Mouse (Mus musculus) v-Abl transformed pro-B cells (cell line): Measurements from ENCODE around the gene Ube2b.

Experiments
- in situ Hi-C, 2 experiments: fragments of 400-800 bp; cut with MboI; formaldehyde crosslinking; loops; one replicate each; pipeline ENCODE4 v1.15.1; 2025; ENCODE audit not compliant: unreplicated experiment in 2 of 2

The Ube2b gene

GRCm38 (mm10) chr11:52000290-52000962, at the start of gene Ube2b:
Gene Ube2b, minus strand, starts transcription at chr11:52000762.
- in situ Hi-C loops = loop anchor here in 1 of 2 experiments (5.0 kb wide), 1 partner anchor 63 kb away; no protein-coding TSS in a partner anchor

- in situ Hi-C loops = loop anchor here (5.0 to 10.0 kb wide), 3 partner anchors 178 to 301 kb away; no protein-coding TSS in a partner anchor
Measured at GRCm38 (mm10) chr11:52046446-52047165, 46.0 kb upstream of the Ube2b start.

GRCm38 (mm10) chr11:52044156-52044555, 43.6 kb upstream of the Ube2b start:
- in situ Hi-C loops = loop anchor here in 1 of 2 experiments (10.0 kb wide), 1 partner anchor 181 kb away; no protein-coding TSS in a partner anchor

GRCm38 (mm10) chr11:52043224-52043623, 42.7 kb upstream of the Ube2b start:
- in situ Hi-C loops = loop anchor here in 1 of 2 experiments (10.0 kb wide), 1 partner anchor 182 kb away; no protein-coding TSS in a partner anchor

- in situ Hi-C loops = no loop called here
Measured at GRCm38 (mm10) chr11:52037659-52038058, 37.1 kb upstream of the Ube2b start.

GRCm38 (mm10) chr11:52035905-52036304, 35.3 kb upstream of the Ube2b start:
- in situ Hi-C loops = no loop called here

- in situ Hi-C loops = no loop called here
Measured at GRCm38 (mm10) chr11:52033953-52034352, 33.4 kb upstream of the Ube2b start.

- in situ Hi-C loops = no loop called here
Measured at GRCm38 (mm10) chr11:52032356-52032755, 31.8 kb upstream of the Ube2b start.

GRCm38 (mm10) chr11:52018217-52018616, 17.7 kb upstream of the Ube2b start:
- in situ Hi-C loops = no loop called here

- in situ Hi-C loops = no loop called here
Measured at GRCm38 (mm10) chr11:52011541-52011940, 11.0 kb upstream of the Ube2b start.

GRCm38 (mm10) chr11:52011011-52011410, 10.4 kb upstream of the Ube2b start:
- in situ Hi-C loops = no loop called here

- in situ Hi-C loops = no loop called here
Measured at GRCm38 (mm10) chr11:52005586-52005985, 5.0 kb upstream of the Ube2b start.

GRCm38 (mm10) chr11:52003772-52004528, 3.4 kb upstream of the Ube2b start, which contains the start of gene Cdkl3:
Gene Cdkl3, plus strand, starts transcription at chr11:52004221.
- in situ Hi-C loops = loop anchor here in 1 of 2 experiments (5.0 kb wide), 1 partner anchor 67 kb away; no protein-coding TSS in a partner anchor

- in situ Hi-C loops = loop anchor here in 1 of 2 experiments (5.0 kb wide), 1 partner anchor 66 kb away; no protein-coding TSS in a partner anchor
Measured at GRCm38 (mm10) chr11:52003505-52003771, 2.9 kb upstream of the Ube2b start.

GRCm38 (mm10) chr11:52002842-52003504, 2.4 kb upstream of the Ube2b start:
- in situ Hi-C loops = loop anchor here in 1 of 2 experiments (5.0 kb wide), 1 partner anchor 66 kb away; no protein-coding TSS in a partner anchor

GRCm38 (mm10) chr11:52001861-52002260, 1.3 kb upstream of the Ube2b start:
- in situ Hi-C loops = loop anchor here in 1 of 2 experiments (5.0 kb wide), 1 partner anchor 65 kb away; no protein-coding TSS in a partner anchor

GRCm38 (mm10) chr11:52001341-52001740, 779 bp upstream of the Ube2b start:
- in situ Hi-C loops = loop anchor here in 1 of 2 experiments (5.0 kb wide), 1 partner anchor 64 kb away; no protein-coding TSS in a partner anchor

GRCm38 (mm10) chr11:51999611-52000289, 812 bp downstream of the Ube2b start:
- in situ Hi-C loops = loop anchor here in 1 of 2 experiments (5.0 to 10.0 kb wide), 2 partner anchors 62 to 395 kb away; partner anchors contain the start of gene Hnrnpab

- in situ Hi-C loops = loop anchor here in 1 of 2 experiments (5.0 kb wide), 1 partner anchor 149 kb away; no protein-coding TSS in a partner anchor
Measured at GRCm38 (mm10) chr11:51971644-51972043, 28.9 kb downstream of the Ube2b start.
